Mouse (Mus musculus): ENCODE data around the gene Rfxank.

DNA sequence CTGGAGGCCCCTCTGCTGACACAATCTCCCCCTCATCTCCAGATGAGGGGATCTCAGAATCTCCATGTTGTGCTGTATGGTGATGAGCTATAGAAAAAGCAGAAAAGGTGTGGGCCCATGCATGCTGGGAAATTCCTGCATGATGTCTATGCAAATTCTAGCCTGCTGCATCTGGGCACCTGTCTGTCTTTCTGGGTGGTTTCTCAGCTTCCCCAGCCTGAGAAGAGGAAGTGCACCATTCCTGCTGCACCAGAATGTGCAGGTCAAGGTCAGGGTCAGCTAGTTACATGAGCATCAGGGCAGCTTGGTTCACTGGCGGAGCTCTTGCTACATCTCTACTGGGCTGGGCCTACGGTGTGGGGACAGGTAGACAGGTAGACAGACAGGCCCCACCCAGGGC is 28.5 kb downstream of the Rfxank start:
- TF ChIP-seq POLR2A (IDR thresholded peaks at IDR 0.05; ENCODE audit: borderline replicate concordance, insufficient read depth, low read length) (no peak), CTCF (IDR thresholded peaks at IDR 0.05; ENCODE audit: borderline replicate concordance, insufficient read depth, low read depth, low read length) (no peak)

Data from cerebellum, adult 2 months (tissue).